Mouse (Mus musculus) kidney, adult 2 months (tissue): Measurements from ENCODE around the gene Pacrg.

Experiments used
- CTCF ChIP-seq: fragments of 200-500 bp; conservative IDR thresholded peaks from 2 replicates; pipeline ENCODE4 v1.5.1; 2011; ENCODE audit warnings: low read depth, mild to moderate bottlenecking, control low read depth, low read length, moderate library complexity, mixed read lengths; ENCODE audit not compliant: insufficient read depth, insufficient read length
- POLR2A ChIP-seq: fragments of 200-500 bp; IDR thresholded peaks from one replicate; pipeline ENCODE4 v1.6.1; 2011; ENCODE audit warnings: low read depth, low read length, control low read depth

DNA sequence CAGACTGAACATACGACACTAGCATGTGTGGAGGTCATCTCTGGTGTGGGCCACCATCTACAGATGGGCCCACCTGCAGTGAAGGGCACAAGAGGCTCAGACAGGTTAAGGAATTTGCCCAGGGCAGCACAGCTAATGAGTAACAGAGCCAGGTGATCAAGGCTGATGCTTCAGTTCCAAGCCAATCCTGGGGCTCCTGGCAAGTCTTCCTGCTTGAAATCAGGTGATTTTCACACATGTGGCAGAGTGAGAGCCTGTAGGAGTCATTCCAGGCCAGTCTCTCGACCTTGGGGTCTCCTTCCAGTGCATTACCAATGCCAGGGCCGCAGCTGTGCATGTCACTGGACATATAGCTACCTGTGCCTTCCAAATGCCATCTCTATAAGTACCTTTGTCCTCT lies 438.6 kb downstream of the Pacrg start:
- TF ChIP-seq CTCF, result no peak
- no peak for TF ChIP-seq POLR2A
